Mouse (Mus musculus): ENCODE measurements at regions not wholly inside any gene's neighbourhood (a gene's known extent, or its start where the extent isn't known, plus 50 kb on each side); places are given as distances from the start of the nearest gene placed in this dataset.

DNA sequence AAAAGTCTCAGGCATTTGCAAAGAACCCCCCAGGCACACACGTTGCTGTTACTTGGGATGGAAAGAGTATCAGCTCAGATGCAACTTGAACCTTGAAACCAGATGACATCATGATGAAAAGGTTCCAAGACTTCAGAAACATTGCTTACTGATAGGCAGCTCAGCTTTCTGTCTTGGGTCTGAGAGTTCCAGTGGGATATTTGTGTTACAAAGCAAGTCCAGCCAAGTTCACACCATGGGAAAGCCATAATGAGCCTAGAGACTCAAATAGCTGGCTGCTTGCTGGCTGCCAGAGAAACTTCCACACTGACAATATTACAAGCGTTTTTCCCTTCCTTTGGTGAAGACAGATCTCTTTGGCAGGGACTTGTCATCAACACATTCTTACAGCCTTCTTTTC is 92.0 kb upstream of the Vgll2 start:
- 0 out of 2 replicates have a peak, but pooled peaks have one; percentile 44 for ATAC-seq (ENCODE audit: insufficient number of reproducible peaks, low FRiP score, low TSS enrichment, low read depth)
- no peaks in the 10 kb centered on the region for H3K27me3 ChIP-seq

DNA sequence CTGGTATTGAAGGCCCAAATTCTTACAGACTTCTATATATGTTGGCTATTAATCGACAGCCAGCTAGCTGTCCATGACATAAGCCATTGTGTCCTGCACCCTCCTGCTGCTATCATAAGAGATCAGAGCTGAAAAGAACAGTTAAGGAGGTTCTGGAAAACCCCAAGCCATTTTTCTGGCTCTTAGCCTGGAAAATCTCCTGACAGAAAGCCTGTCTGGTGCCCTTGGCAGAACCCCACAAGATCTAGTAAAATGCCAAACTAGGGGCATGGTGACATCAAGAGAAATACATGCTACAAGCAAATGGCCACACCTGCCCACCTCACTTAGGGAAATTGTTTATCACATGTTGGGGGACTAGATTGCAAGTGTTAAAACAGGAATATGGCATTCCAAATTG is 91.6 kb upstream of the Vgll2 start:
- Histone ChIP-seq H3K4me1 (peaks cover 4% of the 10 kb centered on the region; the same call in 1 of the 2 replicates), H3K9me3 (no peaks in the 10 kb centered on the region), H3K27me3 (no peaks in the 10 kb centered on the region), H3K4me3 (no peak overlapping the region), H3K27ac (no peak overlapping the region), H3K9ac (no peak overlapping the region), H3K36me3 (no peaks in the 10 kb centered on the region), H3K4me2 (no peak overlapping the region)
- WGBS, result 57% methylated on average over 1 of the region's 1 CpGs
- ATAC-seq (ENCODE audit: insufficient number of reproducible peaks, low FRiP score, low TSS enrichment, low read depth), result no peak

More for the DNA sequence above, 92.0 kb upstream of the Vgll2 start:
- no peaks in the 10 kb centered on the region for H3K36me3 ChIP-seq
- H3K4me2 ChIP-seq, result no peak overlapping the region
- no peaks in the 10 kb centered on the region for H3K4me1 ChIP-seq
- H3K4me3 ChIP-seq, result no peak overlapping the region
- no peak overlapping the region for H3K9ac ChIP-seq
- H3K9me3 ChIP-seq, result no peaks in the 10 kb centered on the region
- peak overlapping the region; percentile 38; the same call in 1 of the 2 replicates for H3K27ac ChIP-seq
- 26% methylated on average over 2 of the region's 2 CpGs for WGBS

DNA sequence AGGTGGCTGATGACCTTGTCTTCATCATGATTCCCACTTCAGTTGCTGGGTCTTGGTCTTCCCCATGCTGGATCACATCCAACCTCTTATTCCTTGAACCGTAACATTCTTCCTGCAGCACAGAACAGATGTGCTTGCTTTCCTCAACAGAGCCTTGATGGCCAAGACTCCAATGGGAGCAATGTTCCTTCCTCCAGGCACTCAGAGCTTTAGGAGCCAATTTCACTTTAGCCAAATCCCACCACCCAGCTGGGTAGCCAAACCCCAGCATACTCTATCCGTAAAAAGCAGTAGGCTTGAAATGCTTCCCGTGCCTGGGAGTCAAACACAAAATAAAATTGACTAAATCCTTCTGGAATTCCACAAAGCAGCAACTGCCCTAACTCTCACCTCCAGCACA is 86.8 kb upstream of the Vgll2 start:
- no peak for ATAC-seq (ENCODE audit: insufficient number of reproducible peaks, low FRiP score, low TSS enrichment, low read depth)
- 27% methylated on average over 3 of the region's 3 CpGs for WGBS
- no peak overlapping the region for H3K27ac ChIP-seq

DNA sequence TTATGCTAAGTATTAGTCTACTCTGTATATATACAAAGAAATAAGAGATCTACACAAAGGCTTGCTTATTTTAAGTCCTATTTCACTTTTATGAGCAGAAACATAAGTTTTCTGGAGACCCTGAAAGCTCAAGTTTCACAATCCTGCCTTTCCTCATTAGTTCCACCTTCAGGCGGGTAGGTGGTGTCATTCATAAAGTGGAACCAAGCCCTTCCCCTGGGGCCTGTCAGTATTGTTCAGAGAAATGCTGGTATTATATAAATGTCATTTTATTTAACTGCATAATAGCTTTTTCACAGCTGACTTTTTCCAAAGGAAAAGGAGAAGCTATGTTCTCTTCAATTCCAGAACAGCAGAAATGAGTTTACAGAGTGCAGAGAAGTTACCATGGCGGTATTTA is 81.1 kb upstream of the Vgll2 start:
- WGBS, result 47% methylated on average over 2 of the region's 2 CpGs
- Histone ChIP-seq H3K27me3 (no peaks in the 10 kb centered on the region), H3K27ac (no peak overlapping the region), H3K4me2 (no peak overlapping the region), H3K36me3 (no peaks in the 10 kb centered on the region), H3K4me3 (no peak overlapping the region), H3K9me3 (no peaks in the 10 kb centered on the region), H3K9ac (no peak overlapping the region), H3K4me1 (no peaks in the 10 kb centered on the region)
- no peak for ATAC-seq (ENCODE audit: insufficient number of reproducible peaks, low FRiP score, low TSS enrichment, low read depth)

More for the DNA sequence above, 86.8 kb upstream of the Vgll2 start:
- Histone ChIP-seq H3K4me3 (no peak overlapping the region), H3K4me1 (peaks cover 5% of the 10 kb centered on the region; the same call in 1 of the 2 replicates), H3K4me2 (no peak overlapping the region), H3K9ac (no peak overlapping the region), H3K27me3 (no peaks in the 10 kb centered on the region), H3K9me3 (no peaks in the 10 kb centered on the region), H3K36me3 (no peaks in the 10 kb centered on the region)

DNA sequence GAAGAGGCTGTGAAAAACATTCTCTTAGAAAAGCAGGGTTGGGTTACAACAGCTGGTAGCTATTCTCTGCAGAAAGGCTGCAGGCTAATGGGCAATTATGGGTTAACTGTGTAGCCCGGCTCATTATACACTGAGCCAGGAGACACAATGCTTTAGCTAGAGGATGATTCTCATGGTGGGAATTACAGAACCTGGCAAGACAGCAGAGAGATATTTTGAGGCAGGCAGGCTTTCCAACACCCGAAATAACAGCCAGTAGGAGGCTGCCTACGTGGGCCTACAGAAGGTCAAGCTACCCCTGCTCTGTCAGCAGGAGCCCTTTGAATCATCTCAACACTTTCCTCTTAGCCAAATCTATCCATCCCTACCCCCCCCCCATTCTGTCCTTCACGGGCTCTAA is 76.6 kb upstream of the Vgll2 start:
- no peak overlapping the region for H3K27ac ChIP-seq
- 36% methylated on average over 4 of the region's 4 CpGs for WGBS
- H3K4me1 ChIP-seq, result no peaks in the 10 kb centered on the region
- no peaks in the 10 kb centered on the region for H3K27me3 ChIP-seq
- peak; percentile 68 for ATAC-seq (ENCODE audit: insufficient number of reproducible peaks, low FRiP score, low TSS enrichment, low read depth)
- H3K9me3 ChIP-seq, result no peaks in the 10 kb centered on the region
- no peak overlapping the region for H3K4me2 ChIP-seq
- no peaks in the 10 kb centered on the region for H3K36me3 ChIP-seq
- no peak overlapping the region for H3K4me3 ChIP-seq
- H3K9ac ChIP-seq, result no peak overlapping the region

DNA sequence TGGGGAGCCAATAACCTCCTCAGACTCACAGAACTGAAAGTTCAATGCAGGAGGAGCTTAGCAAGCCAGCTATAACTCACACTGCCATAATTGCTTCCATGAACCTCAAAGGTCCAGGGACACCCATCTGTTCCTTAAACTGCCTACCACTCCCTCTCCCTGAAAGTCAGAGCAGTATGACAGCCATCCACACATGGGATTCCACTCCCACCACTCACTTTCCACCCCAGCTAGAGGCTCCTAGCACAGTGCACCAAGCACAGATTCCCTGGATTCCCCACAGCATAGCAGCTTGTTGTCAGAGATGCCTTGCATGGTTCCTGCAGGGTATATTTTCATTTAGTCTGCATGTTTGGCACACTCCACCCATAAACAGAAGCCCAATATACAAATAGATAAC is 76.1 kb upstream of the Vgll2 start:
- Histone ChIP-seq H3K36me3 (no peaks in the 10 kb centered on the region), H3K4me1 (no peaks in the 10 kb centered on the region), H3K4me3 (no peak overlapping the region), H3K9ac (no peak overlapping the region), H3K9me3 (no peaks in the 10 kb centered on the region), H3K4me2 (no peak overlapping the region), H3K27ac (no peak overlapping the region), H3K27me3 (no peaks in the 10 kb centered on the region)
- 0 out of 2 replicates have a peak, but pooled peaks have one; percentile 53 for ATAC-seq (ENCODE audit: insufficient number of reproducible peaks, low FRiP score, low TSS enrichment, low read depth)

DNA sequence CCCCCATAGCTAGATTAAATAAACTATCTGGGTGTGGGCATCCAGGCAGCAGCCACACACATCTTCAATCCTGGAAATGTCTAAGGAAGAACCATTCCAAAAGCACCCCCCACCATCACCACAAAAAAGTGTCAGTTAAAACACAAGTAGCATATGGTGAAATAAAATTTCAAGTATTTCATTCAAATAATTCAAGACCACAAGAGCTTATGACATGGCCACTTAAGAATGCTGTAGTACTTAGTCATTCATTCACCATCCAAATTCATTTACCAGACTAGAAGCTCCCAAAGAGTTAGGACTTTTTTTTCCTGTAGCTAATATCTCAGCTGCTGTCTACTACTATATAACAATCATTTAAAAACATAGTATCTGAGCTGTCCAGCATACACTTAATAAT is 75.4 kb upstream of the Vgll2 start:
- no peaks in the 10 kb centered on the region for H3K9me3 ChIP-seq
- H3K4me2 ChIP-seq, result no peak overlapping the region
- no peaks in the 10 kb centered on the region for H3K27me3 ChIP-seq
- H3K9ac ChIP-seq, result no peak overlapping the region
- H3K36me3 ChIP-seq, result no peaks in the 10 kb centered on the region
- H3K27ac ChIP-seq, result no peak overlapping the region
- no peak overlapping the region for H3K4me3 ChIP-seq
- no peak for ATAC-seq (ENCODE audit: insufficient number of reproducible peaks, low FRiP score, low TSS enrichment, low read depth)
- no peaks in the 10 kb centered on the region for H3K4me1 ChIP-seq

DNA sequence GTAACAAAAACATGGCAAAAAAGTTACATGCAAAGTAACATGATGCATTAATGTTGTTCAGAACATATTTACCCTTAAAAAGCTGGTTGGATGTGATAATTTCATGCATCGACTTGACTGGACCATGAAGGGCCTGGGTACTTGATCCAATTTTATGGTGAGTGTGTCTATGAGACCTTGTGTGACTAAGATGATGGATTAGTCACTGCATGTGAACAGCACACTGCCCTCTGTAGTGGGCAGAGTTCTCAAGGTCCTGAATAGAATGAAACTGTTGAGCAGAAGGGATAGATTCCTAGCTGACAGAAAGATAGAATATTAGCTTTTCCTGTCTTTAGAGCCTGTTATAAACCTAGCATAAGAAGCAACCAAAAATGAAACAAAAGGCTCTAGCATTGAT is 72.3 kb upstream of the Vgll2 start:
- H3K4me2 ChIP-seq, result no peak overlapping the region
- 74% methylated on average over 1 of the region's 1 CpGs for WGBS
- ATAC-seq (ENCODE audit: insufficient number of reproducible peaks, low FRiP score, low TSS enrichment, low read depth), result no peak
- H3K4me1 ChIP-seq, result no peaks in the 10 kb centered on the region
- H3K36me3 ChIP-seq, result no peaks in the 10 kb centered on the region
- H3K9ac ChIP-seq, result no peak overlapping the region
- no peak overlapping the region for H3K4me3 ChIP-seq
- no peaks in the 10 kb centered on the region for H3K9me3 ChIP-seq
- H3K27ac ChIP-seq, result no peak overlapping the region
- no peaks in the 10 kb centered on the region for H3K27me3 ChIP-seq

DNA sequence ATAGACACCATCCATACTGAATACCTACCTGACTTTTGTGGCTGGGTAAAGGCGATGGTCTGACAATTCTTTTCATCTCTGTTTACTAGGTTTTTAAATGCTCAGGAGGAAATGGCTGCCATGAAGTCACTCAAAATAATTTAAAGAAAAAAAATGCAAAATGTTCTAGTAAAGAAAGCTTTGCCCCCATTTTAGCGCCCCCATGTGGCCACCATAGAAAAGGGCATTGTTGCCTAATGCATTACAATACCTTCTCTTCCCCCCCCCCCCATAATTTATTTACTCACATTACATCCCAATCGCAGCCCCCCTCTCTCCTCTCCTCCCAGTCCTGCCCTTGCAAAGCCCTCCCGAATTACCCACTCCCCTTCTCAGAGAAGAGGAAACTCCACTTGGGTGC is 70.3 kb upstream of the Vgll2 start:
- Histone ChIP-seq H3K4me2 (no peak overlapping the region), H3K27me3 (no peaks in the 10 kb centered on the region), H3K4me3 (no peak overlapping the region), H3K9ac (no peak overlapping the region), H3K36me3 (no peaks in the 10 kb centered on the region), H3K27ac (no peak overlapping the region), H3K9me3 (no peaks in the 10 kb centered on the region), H3K4me1 (no peaks in the 10 kb centered on the region)
- WGBS, result 65% methylated on average over 4 of the region's 4 CpGs
- ATAC-seq (ENCODE audit: insufficient number of reproducible peaks, low FRiP score, low TSS enrichment, low read depth), result no peak

DNA sequence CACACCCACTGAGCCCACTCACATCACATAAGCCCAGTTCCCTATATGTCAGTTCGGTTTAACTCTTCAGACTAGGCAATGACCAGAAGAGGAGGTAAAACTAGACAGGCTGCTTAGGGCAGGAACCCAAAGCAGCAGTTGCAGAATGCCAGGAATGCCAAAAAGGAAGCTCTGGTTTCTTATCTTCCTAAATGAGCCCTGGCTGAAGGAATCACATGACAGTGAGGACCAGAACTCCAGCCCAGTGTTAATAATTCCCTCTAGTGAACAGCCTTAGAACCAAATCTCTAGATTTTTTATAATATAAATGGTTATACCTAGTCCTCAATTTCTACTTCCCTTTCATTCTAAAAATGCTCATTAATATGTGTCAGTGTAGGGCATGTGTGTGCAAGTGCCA is 65.8 kb upstream of the Vgll2 start:
- Histone ChIP-seq H3K27me3 (no peaks in the 10 kb centered on the region), H3K4me3 (no peak overlapping the region), H3K9ac (no peak overlapping the region), H3K27ac (no peak overlapping the region), H3K9me3 (no peaks in the 10 kb centered on the region), H3K36me3 (no peaks in the 10 kb centered on the region), H3K4me1 (no peaks in the 10 kb centered on the region), H3K4me2 (no peak overlapping the region)
- no peak for ATAC-seq (ENCODE audit: insufficient number of reproducible peaks, low FRiP score, low TSS enrichment, low read depth)
- 53% methylated on average over 1 of the region's 1 CpGs for WGBS

DNA sequence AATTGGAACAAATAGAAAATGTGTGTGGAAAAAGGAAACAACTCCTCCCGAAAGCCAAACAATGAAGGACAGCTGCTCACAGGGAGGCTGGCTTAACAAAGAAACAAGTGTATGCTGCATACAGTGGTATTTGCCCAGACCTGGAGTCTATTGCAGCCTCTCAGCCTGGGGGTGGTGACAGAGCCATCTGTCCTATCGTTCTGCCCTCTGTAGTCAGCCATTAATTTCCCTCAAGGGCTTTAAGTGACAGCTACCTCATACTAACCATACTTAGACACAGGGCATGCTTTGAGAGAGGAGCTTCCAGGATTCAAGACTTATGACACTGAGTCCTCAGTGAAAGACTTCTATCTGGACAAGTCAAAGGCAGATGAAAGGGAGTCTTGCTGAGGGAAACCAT is 60.8 kb upstream of the Vgll2 start:
- 29% methylated on average over 2 of the region's 2 CpGs for WGBS
- Histone ChIP-seq H3K4me3 (no peak overlapping the region), H3K27me3 (no peaks in the 10 kb centered on the region), H3K9ac (no peak overlapping the region), H3K4me1 (no peaks in the 10 kb centered on the region), H3K36me3 (no peaks in the 10 kb centered on the region), H3K9me3 (no peaks in the 10 kb centered on the region), H3K4me2 (no peak overlapping the region), H3K27ac (no peak overlapping the region)
- ATAC-seq (ENCODE audit: insufficient number of reproducible peaks, low FRiP score, low TSS enrichment, low read depth), result peak; percentile 61; the same call in 1 of the 2 replicates

DNA sequence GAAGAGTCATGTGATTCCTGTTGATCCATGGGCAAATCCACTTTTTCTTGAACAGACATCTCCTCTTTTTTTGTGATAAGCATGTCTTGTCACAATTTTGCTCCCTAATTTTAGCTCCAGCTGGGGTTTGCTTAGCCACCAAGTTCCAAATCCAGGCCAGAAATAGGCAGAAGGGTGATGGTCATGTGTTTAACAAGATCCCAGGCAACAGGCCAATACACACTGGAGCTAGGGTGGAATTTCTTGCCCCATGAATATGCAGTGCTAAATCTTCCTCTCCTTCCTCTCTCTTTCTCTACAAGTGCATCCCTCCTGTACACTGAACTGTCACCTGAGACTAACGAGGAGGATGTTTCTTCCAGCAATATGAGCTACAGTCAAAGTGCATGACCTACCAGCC is 58.6 kb upstream of the Vgll2 start:
- ATAC-seq (ENCODE audit: insufficient number of reproducible peaks, low FRiP score, low TSS enrichment, low read depth), result no peak
- Histone ChIP-seq H3K36me3 (no peaks in the 10 kb centered on the region), H3K27me3 (no peaks in the 10 kb centered on the region), H3K4me3 (no peak overlapping the region), H3K4me1 (no peaks in the 10 kb centered on the region), H3K27ac (no peak overlapping the region), H3K9me3 (no peaks in the 10 kb centered on the region), H3K9ac (no peak overlapping the region), H3K4me2 (no peak overlapping the region)
- WGBS, result 81% methylated on average over 1 of the region's 1 CpGs

DNA sequence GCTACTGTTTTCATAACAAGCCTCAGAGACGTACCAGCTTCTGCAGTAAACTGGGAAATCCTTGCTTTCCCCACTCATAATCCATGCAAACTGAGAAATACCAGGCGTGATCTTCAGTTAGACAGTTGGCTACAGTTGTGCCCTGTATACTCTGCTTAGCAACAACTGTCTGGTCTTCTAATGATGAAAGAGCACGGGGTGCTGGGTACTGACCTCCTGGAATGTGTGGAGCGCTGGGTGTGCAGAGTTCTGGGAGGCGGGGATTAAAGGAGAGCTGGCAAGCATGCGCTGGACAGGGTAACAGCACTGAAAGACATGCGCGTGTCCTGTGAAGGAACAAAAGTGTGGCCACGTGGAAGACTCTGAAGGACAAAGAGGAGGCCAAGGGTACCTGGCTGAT is 52.2 kb upstream of the Vgll2 start:
- Histone ChIP-seq H3K36me3 (no peaks in the 10 kb centered on the region), H3K27ac (no peak overlapping the region), H3K27me3 (no peaks in the 10 kb centered on the region), H3K4me3 (no peak overlapping the region), H3K4me1 (no peaks in the 10 kb centered on the region), H3K9ac (no peak overlapping the region), H3K9me3 (no peaks in the 10 kb centered on the region), H3K4me2 (no peak overlapping the region)
- WGBS, result 61% methylated on average over 9 of the region's 9 CpGs
- peak; percentile 72; the same call in 1 of the 2 replicates for ATAC-seq (ENCODE audit: insufficient number of reproducible peaks, low FRiP score, low TSS enrichment, low read depth)
